Mouse (Mus musculus) embryonic facial prominence, embryonic 11.5 days (tissue): ENCODE measurements around the gene Phyhipl. TPM values are rescaled to one million over a fixed set of nuclear protein-coding genes. Genes with fewer than 3 reads are reported as not detected.

Experiments used
- ATAC-seq: fragments of 200-750 bp; cut with Nextera tagmentation; replicated peaks from 2 replicates; pipeline ENCODE4 v1.8.0; 2017; ENCODE audit warnings: low read depth; ENCODE audit not compliant: insufficient number of reproducible peaks, low FRiP score, low TSS enrichment
- DNase-seq: peaks from one replicate; pipeline ENCODE4 v3.0.0-alpha.2; 2015; ENCODE audit warnings: low spot score
- H3K27ac ChIP-seq: fragments of 300-500 bp; sonication (generic); replicated peaks from 2 replicates; pipeline ENCODE4 v1.5.1; 2014; ENCODE audit warnings: mild to moderate bottlenecking, low read depth, low read length, control low read depth
- H3K27me3 ChIP-seq: fragments of 300-500 bp; sonication (generic); 2 replicates; pipeline ENCODE4 v1.6.1; 2014; ENCODE audit warnings: mild to moderate bottlenecking, low read length, moderate library complexity, mixed read lengths; ENCODE audit not compliant: control insufficient read depth, insufficient read depth
- H3K36me3 ChIP-seq: fragments of 300-500 bp; sonication (generic); replicated peaks from 2 replicates; pipeline ENCODE4 v1.6.1; 2014; ENCODE audit warnings: low read depth, mild to moderate bottlenecking, low read length, moderate library complexity, mixed read lengths; ENCODE audit not compliant: control insufficient read depth, insufficient read depth
- H3K4me1 ChIP-seq: fragments of 300-500 bp; sonication (generic); 2 replicates; pipeline ENCODE4 v1.6.1; 2014; ENCODE audit warnings: low read length, mixed read lengths; ENCODE audit not compliant: control insufficient read depth, insufficient read depth
- H3K4me2 ChIP-seq: fragments of 300-500 bp; sonication (generic); 2 replicates; pipeline ENCODE4 v1.6.1; 2014; ENCODE audit warnings: low read depth, mild to moderate bottlenecking, control low read depth, low read length, moderate library complexity
- H3K4me3 ChIP-seq: fragments of 300-500 bp; sonication (generic); 2 replicates; pipeline ENCODE4 v1.5.1; 2014; ENCODE audit warnings: low read depth, low read length, control low read depth
- H3K9ac ChIP-seq: fragments of 300-500 bp; sonication (generic); replicated peaks from 2 replicates; pipeline ENCODE4 v1.6.1; 2014; ENCODE audit warnings: mild to moderate bottlenecking, control low read depth, low read length
- H3K9me3 ChIP-seq: fragments of 300-500 bp; sonication (generic); replicated peaks from 2 replicates; pipeline ENCODE4 v1.6.1; 2016; ENCODE audit warnings: mild to moderate bottlenecking, low read length, inconsistent platforms, mixed read lengths; ENCODE audit not compliant: control insufficient read depth
- WGBS: fragments of 180-500 bp; shearing (Covaris S2); extraction: QIAGEN DNeasy Blood & Tissue Kit; methylation state at CpG from one replicate; pipeline ENCODE4 v1.1.7; 2014; 5-methylcytosine and 5-hydroxymethylcytosine counted together
- polyA plus RNA-seq: library from polyadenylated mRNA; unstranded; fragments of >200 nt; fragmentation: Nextera tagmentation; extraction: Ambion mirVana; gene quantifications from 2 replicates; pipeline ENCODE4 v1.2.1, GENCODE M21; 2014

Phyhipl gene
- polyA plus RNA-seq, 1 experiment from 2014 or later, result 10.0 TPM

- Histone ChIP-seq H3K4me2 (no peak overlapping the region), H3K9ac (no peak overlapping the region), H3K9me3 (no peaks in the 10 kb centered on the region), H3K27ac (no peak overlapping the region), H3K4me1 (no peaks in the 10 kb centered on the region), H3K4me3 (no peak overlapping the region), H3K27me3 (no peaks in the 10 kb centered on the region), H3K36me3 (no peaks in the 10 kb centered on the region)
- WGBS, result 22% methylated on average over 3 of the region's 3 CpGs
- ATAC-seq (no peak), DNase-seq (peak; percentile 28)
Observed at GRCm38 (mm10) chr10:70686505-70686904, 30.7 kb upstream of the Phyhipl start.

DNA sequence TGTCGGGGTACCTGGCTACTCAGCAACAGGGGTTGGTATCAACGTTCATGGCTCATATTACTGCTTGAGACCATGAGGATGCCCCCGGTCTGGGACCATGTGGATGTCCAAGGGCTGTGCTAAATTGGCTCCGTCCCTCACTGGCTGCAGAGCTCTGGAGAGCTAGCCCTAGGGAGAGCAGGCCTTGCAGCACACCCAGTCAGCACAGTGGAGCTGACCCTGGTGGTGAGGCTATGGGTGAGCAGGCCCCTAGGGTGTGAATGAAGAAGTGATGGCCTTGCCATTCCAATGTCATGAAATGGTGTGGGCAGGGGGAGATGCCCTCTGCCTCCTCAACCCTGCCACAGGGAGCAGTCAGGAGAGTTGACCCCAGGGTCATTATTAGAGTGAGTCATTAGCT is 27.7 kb upstream of the Phyhipl start:
- no peak overlapping the region for H3K27ac ChIP-seq
- no peaks in the 10 kb centered on the region for H3K9me3 ChIP-seq
- H3K36me3 ChIP-seq, result no peaks in the 10 kb centered on the region
- H3K4me3 ChIP-seq, result no peak overlapping the region
- no peaks in the 10 kb centered on the region for H3K4me1 ChIP-seq
- 87% methylated on average over 4 of the region's 4 CpGs for WGBS
- no peak overlapping the region for H3K4me2 ChIP-seq
- no peak for DNase-seq
- H3K9ac ChIP-seq, result no peak overlapping the region
- no peak for ATAC-seq
- no peaks in the 10 kb centered on the region for H3K27me3 ChIP-seq

- Histone ChIP-seq H3K9me3 (no peaks in the 10 kb centered on the region), H3K9ac (no peak overlapping the region), H3K4me1 (no peaks in the 10 kb centered on the region), H3K36me3 (no peaks in the 10 kb centered on the region), H3K4me2 (no peak overlapping the region), H3K27ac (no peak overlapping the region), H3K4me3 (no peak overlapping the region), H3K27me3 (no peaks in the 10 kb centered on the region)
- no peak for DNase-seq
- ATAC-seq, result no peak
- 79% methylated on average over 1 of the region's 1 CpGs for WGBS
Observed at GRCm38 (mm10) chr10:70677946-70678345, 22.2 kb upstream of the Phyhipl start.

GRCm38 (mm10) chr10:70656272-70656671 is 507 bp upstream of the Phyhipl start:
- no peaks in the 10 kb centered on the region for H3K36me3 ChIP-seq
- no peak overlapping the region for H3K4me2 ChIP-seq
- DNase-seq, result no peak
- no peak overlapping the region for H3K9ac ChIP-seq
- H3K4me1 ChIP-seq, result no peaks in the 10 kb centered on the region
- no peaks in the 10 kb centered on the region for H3K9me3 ChIP-seq
- no peak for ATAC-seq
- H3K27ac ChIP-seq, result no peak overlapping the region
- no peak overlapping the region for H3K4me3 ChIP-seq
- WGBS, result 47% methylated on average over 6 of the region's 6 CpGs
- no peaks in the 10 kb centered on the region for H3K27me3 ChIP-seq

DNA sequence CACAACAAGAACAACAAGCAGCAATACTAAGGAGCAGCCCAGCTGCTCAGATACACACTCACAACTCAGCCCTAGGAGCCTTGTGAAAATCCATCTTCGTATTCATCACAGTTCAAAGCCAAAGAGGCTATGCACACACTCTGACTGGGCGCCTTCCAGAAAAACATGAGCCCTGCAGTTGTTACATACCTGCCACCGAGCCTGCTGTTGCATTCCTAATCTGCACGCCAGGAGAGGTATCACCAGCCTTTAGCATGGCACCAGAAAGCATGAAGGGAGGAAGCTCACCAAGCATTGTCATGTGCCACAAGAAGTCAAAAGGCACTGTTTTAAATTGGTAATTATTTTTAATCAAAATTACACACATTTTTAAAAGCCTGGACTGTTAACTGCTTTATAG is 1.1 kb downstream of the Phyhipl start:
- Histone ChIP-seq H3K9me3 (no peaks in the 10 kb centered on the region), H3K4me1 (no peaks in the 10 kb centered on the region), H3K9ac (no peak overlapping the region), H3K27me3 (no peaks in the 10 kb centered on the region), H3K36me3 (no peaks in the 10 kb centered on the region), H3K4me3 (no peak overlapping the region), H3K27ac (no peak overlapping the region), H3K4me2 (no peak overlapping the region)
- no peak for ATAC-seq
- WGBS, result 79% methylated on average over 4 of the region's 4 CpGs
- DNase-seq, result no peak

- Histone ChIP-seq H3K27ac (no peak overlapping the region), H3K9ac (no peak overlapping the region), H3K4me2 (no peak overlapping the region), H3K27me3 (no peaks in the 10 kb centered on the region), H3K4me3 (no peak overlapping the region), H3K4me1 (no peaks in the 10 kb centered on the region), H3K9me3 (no peaks in the 10 kb centered on the region), H3K36me3 (no peaks in the 10 kb centered on the region)
- DNase-seq (no peak), ATAC-seq (no peak)
- WGBS, result 76% methylated on average over 3 of the region's 3 CpGs
Observed at GRCm38 (mm10) chr10:70654139-70654538, 1.6 kb downstream of the Phyhipl start.

DNA sequence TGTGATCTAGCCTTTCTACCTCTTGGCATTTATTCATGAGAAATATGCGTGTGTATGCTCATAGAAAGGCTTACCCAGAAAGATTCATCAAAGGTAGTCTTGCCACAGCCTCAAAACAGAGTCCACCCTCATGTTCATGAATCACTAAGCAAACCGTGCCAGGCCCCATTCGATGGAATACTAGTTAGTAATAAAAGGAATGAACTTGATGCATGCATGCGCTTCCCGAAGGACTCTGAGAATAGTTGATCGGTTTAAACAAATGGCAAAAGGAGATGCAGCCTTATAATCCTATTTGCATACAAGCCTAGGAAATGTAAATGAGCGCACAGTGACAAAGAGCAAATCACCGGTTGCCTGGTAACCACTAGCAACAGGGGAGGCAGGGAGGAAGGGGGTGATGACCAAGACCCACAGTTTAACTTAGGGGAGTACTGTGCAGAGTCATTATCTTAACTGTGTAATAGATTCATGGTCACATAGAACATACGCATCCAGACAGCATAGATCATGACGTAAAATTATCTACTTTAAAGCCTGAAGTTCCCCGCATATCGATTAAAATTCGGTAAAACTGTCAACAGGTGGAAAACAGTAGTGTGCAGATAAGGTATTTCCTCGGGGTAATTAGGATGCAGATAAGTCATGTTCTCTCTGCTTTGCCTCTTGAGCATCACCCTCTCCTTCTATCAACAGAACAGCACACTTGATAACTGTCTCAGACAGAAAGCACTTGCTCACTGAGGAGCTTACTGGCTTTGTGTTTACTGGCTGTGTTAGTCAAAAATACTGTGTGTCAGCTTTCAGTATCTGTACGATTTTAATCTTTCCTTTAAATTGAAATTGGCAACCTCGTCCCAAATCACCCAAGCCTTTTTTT is 3.8 kb downstream of the Phyhipl start:
- 49% methylated on average over 16 of the region's 16 CpGs for WGBS

DNA sequence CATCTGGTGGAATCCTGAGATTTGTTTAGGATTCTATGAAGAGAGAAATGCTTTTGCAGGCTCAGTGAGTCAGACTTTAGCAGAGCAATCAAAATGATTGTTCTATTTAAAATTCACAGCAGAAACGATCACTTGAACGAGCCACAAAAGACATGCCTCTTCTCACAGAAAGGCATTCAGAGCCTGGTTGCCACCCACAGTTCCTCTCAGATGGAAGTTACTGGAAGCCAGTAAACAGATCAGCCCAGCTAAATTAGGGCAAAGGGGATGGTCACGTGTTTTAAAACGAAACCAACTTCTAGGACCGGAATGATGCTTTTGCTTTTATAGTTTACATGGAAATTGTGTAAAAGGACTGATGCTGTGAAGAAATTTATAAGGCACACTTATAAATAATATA is 6.9 kb downstream of the Phyhipl start:
- Histone ChIP-seq H3K27me3 (no peaks in the 10 kb centered on the region), H3K27ac (no peak overlapping the region), H3K36me3 (no peaks in the 10 kb centered on the region), H3K4me3 (no peak overlapping the region), H3K9ac (no peak overlapping the region), H3K9me3 (no peaks in the 10 kb centered on the region), H3K4me1 (no peaks in the 10 kb centered on the region), H3K4me2 (no peak overlapping the region)
- WGBS, result 77% methylated on average over 5 of the region's 5 CpGs
- no peak for ATAC-seq
- DNase-seq, result no peak

More for the DNA sequence above, 3.8 kb downstream of the Phyhipl start:
- H3K9ac ChIP-seq, result no peak overlapping the region
- no peak overlapping the region for H3K4me2 ChIP-seq
- H3K27ac ChIP-seq, result no peak overlapping the region
- H3K36me3 ChIP-seq, result no peaks in the 10 kb centered on the region
- no peaks in the 10 kb centered on the region for H3K9me3 ChIP-seq
- H3K4me1 ChIP-seq, result no peaks in the 10 kb centered on the region
- H3K27me3 ChIP-seq, result no peaks in the 10 kb centered on the region
- ATAC-seq (no peak), DNase-seq (no peak)
- H3K4me3 ChIP-seq, result no peak overlapping the region
